8 mouse cellular contexts compared by ENCODE assay signal in genomic region chr19:3923586-3923985, GRCm38 (mm10). TPM values are rescaled to one million over a fixed set of nuclear protein-coding genes. Genes with fewer than 3 reads are reported as not detected.
DNase-seq lines count a peak whose midpoint lies in the region; ATAC-seq and TF ChIP-seq lines count a peak whose summit lies in the region.

No protein-coding gene starts in this region.

- peak; percentile 41 for DNase-seq in embryo, embryonic 10 days (ENCODE audit: low spot score)
- DNase-seq in embryo, embryonic 10.5 days (ENCODE audit: low spot score): no peak
- peak; percentile 60 to 71 for DNase-seq in spleen, adult 18-20 months
- DNase-seq in spleen, adult 12 weeks (ENCODE audit: low spot score): no peak
- DNase-seq in liver, postnatal 0 days: peak; percentile 55
- DNase-seq in thymus, postnatal 14 days: peak; percentile 52
- no peak for DNase-seq in left cerebral cortex, postnatal 25 days (ENCODE audit: low spot score in 2 of 2)
- no peak for DNase-seq in layer of hippocampus, adult 9-10 months (ENCODE audit: low spot score)

- peak overlapping the region; percentile 18; the same call in 1 of the 2 replicates for H3K4me2 ChIP-seq in liver, postnatal 0 days (ENCODE audit: low read depth, low read length)

- no peak for TF ChIP-seq EP300 in liver, postnatal 0 days (IDR thresholded peaks at IDR 0.05; ENCODE audit: low read depth)

- no peaks in the 10 kb centered on the region for H3K27me3 ChIP-seq in liver, postnatal 0 days (ENCODE audit: insufficient read depth, low read length)

- H3K36me3 ChIP-seq in liver, postnatal 0 days (replicated peaks; ENCODE audit: insufficient read depth, low read length): no peaks in the 10 kb centered on the region

- no peak overlapping the region for H3K4me3 ChIP-seq in liver, postnatal 0 days (ENCODE audit: low read depth, low read length)

- H3K9ac ChIP-seq in liver, postnatal 0 days (replicated peaks): peak overlapping the region; percentile 41; the same call in 1 of the 2 replicates

- intact Hi-C loops in left cerebral cortex, postnatal 25 days (cut with DNase I): no loop called here

- TF ChIP-seq CTCF in liver, postnatal 0 days (IDR thresholded peaks at IDR 0.05; ENCODE audit: low read depth): no peak

- H3K27ac ChIP-seq in liver, postnatal 0 days (ENCODE audit: low read depth): peak overlapping the region; percentile 91

- WGBS in liver, postnatal 0 days (ENCODE audit: insufficient replicate concordance): 44% methylated on average over 13 of the region's 13 CpGs

- peak; percentile 66 for ATAC-seq in liver, postnatal 0 days

- no peaks in the 10 kb centered on the region for H3K9me3 ChIP-seq in liver, postnatal 0 days (ENCODE audit: low read length)

- H3K4me1 ChIP-seq in liver, postnatal 0 days (ENCODE audit: insufficient read depth): peaks cover 23% of the 10 kb centered on the region

RNA-seq across cellular contexts. Expression of gene Aldh3b1, which starts 6.0 kb away (rescaled TPM):
- 9.5 TPM in 2 replicates for polyA plus RNA-seq in liver, postnatal 0 days (2015; fragmentation: Nextera tagmentation; extraction: Ambion mirVana)
- total RNA-seq in left cerebral cortex, postnatal 25 days (2021): 1 to 10 TPM; 2.2 to 2.4 TPM

RNA-seq across cellular contexts. Expression of gene Ndufs8, which starts 11.0 kb away (rescaled TPM):
- 165 and 167 TPM in 2 replicates for polyA plus RNA-seq in liver, postnatal 0 days (2015; fragmentation: Nextera tagmentation; extraction: Ambion mirVana)
- total RNA-seq in left cerebral cortex, postnatal 25 days (2021): 100 to 1,000 TPM; 124 to 137 TPM

RNA-seq across cellular contexts. Expression of gene Unc93b1, which starts 11.4 kb away (rescaled TPM):
- polyA plus RNA-seq in liver, postnatal 0 days (2015; fragmentation: Nextera tagmentation; extraction: Ambion mirVana): 42.6 and 48.1 TPM in 2 replicates
- 10 to 100 TPM; 14.1 to 16.1 TPM for total RNA-seq in left cerebral cortex, postnatal 25 days (2021)

RNA-seq across cellular contexts. Expression of gene Tcirg1, which starts 16.7 kb away (rescaled TPM):
- polyA plus RNA-seq in liver, postnatal 0 days (2015; fragmentation: Nextera tagmentation; extraction: Ambion mirVana): 28.1 and 29.7 TPM in 2 replicates
- 10 to 100 TPM; 15.3 to 16.4 TPM for total RNA-seq in left cerebral cortex, postnatal 25 days (2021)

RNA-seq across cellular contexts. Expression of gene Aldh3b3, which starts 34.9 kb away (rescaled TPM):
- polyA plus RNA-seq in liver, postnatal 0 days (2015; fragmentation: Nextera tagmentation; extraction: Ambion mirVana): 0.04 and 0.13 TPM in 2 replicates
- total RNA-seq in left cerebral cortex, postnatal 25 days (2021): under 1 TPM in 1 of 2 experiments, not detected in 1; 0.11 TPM

Comparison
In these comparisons a context has a peak if more than half of its experiments do, and no peak if none do; other contexts are left out.
1. DNase-seq: peak in embryo, embryonic 10 days (single experiment), spleen, adult 18-20 months (2 of 2), liver, postnatal 0 days (single experiment) and thymus, postnatal 14 days (single experiment); none in embryo, embryonic 10.5 days (single experiment), spleen, adult 12 weeks (single experiment), left cerebral cortex, postnatal 25 days (0 of 2) and layer of hippocampus, adult 9-10 months (single experiment).